Mouse (Mus musculus) spleen, adult 2 months (tissue): ENCODE measurements around the gene Egf. TPM values are rescaled to one million over a fixed set of nuclear protein-coding genes. Genes with fewer than 3 reads are reported as not detected.

Experiments
- DNase-seq, 2 experiments: peaks; one replicate each; pipeline versions ENCODE4 v3.0.0 to v3.0.0-alpha.2; 2012 to 2021; ENCODE audit warnings: low spot score in 2 of 2, low read depth in 1 of 2
- H3K27ac ChIP-seq: fragments of 200-500 bp; 2 replicates; pipeline ENCODE4 v1.5.1; 2012; ENCODE audit warnings: low read length, inconsistent platforms; ENCODE audit not compliant: insufficient read depth
- H3K27me3 ChIP-seq: fragments of 200-500 bp; 2 replicates; pipeline ENCODE4 v1.6.1; 2012; ENCODE audit warnings: mild to moderate bottlenecking, moderate library complexity, low read length, inconsistent platforms; ENCODE audit not compliant: control insufficient read depth, insufficient read depth
- H3K36me3 ChIP-seq: fragments of 200-500 bp; 2 replicates; pipeline ENCODE4 v1.6.1; 2012; ENCODE audit warnings: mild to moderate bottlenecking, low read length, inconsistent platforms; ENCODE audit not compliant: control insufficient read depth, insufficient read depth
- H3K4me1 ChIP-seq: fragments of 200-500 bp; 2 replicates; pipeline ENCODE4 v1.6.1; 2011; ENCODE audit warnings: inconsistent platforms; ENCODE audit not compliant: control insufficient read depth, insufficient read depth, insufficient read length
- H3K4me3 ChIP-seq: fragments of 200-500 bp; 2 replicates; pipeline ENCODE4 v1.5.1; 2011; ENCODE audit warnings: mild to moderate bottlenecking, inconsistent platforms; ENCODE audit not compliant: insufficient read depth, insufficient read length; ENCODE audit errors: extremely low read depth
- CTCF ChIP-seq: fragments of 200-500 bp; IDR thresholded peaks from 2 replicates; pipeline ENCODE4 v1.5.1; 2011; ENCODE audit warnings: mild to moderate bottlenecking, inconsistent platforms; ENCODE audit not compliant: insufficient read depth, insufficient read length, insufficient replicate concordance; ENCODE audit errors: extremely low read depth
- POLR2A ChIP-seq: fragments of 200-500 bp; IDR thresholded peaks from 2 replicates; pipeline ENCODE4 v1.6.1; 2011; ENCODE audit warnings: low read depth, low read length, inconsistent platforms
- WGBS: fragments of 180-500 bp; shearing (Covaris S2); methylation state at CpG from one replicate; pipeline ENCODE4 v1.1.7; 2018; 5-methylcytosine and 5-hydroxymethylcytosine counted together
- polyA plus RNA-seq: library from polyadenylated mRNA; depleted of rRNA; stranded (reverse); fragments of >200 nt; gene quantifications from 2 replicates; pipeline ENCODE4 v1.2.3, GENCODE M21; 2012

Gene Egf
- polyA plus RNA-seq, 1 experiment: 2.5 TPM

DNA sequence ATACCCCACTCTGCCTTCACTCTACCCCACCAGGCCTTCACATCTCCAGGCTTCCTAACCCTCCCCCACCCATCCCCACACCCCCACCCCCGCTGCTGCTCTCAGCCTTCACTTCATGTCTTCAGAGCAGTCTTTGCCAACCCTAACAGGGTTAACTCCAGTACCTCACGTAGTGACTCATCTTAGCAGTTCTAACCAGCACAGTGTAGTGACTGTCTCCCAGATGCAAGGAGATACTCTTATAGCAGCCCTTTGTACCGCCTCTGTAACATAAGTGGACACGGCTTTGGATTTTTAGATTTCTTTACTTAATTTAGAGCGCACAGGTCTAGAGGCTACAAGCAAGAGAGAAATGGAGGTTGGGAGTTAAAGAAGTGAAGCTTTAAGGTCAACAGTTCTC is 106.5 kb downstream of the Egf start:
- WGBS: 94% methylated on average over 5 of the region's 5 CpGs
- no peak for DNase-seq
- Histone ChIP-seq H3K27ac (no peak overlapping the region), H3K36me3 (no peaks in the 10 kb centered on the region), H3K4me3 (no peak overlapping the region), H3K27me3 (no peaks in the 10 kb centered on the region), H3K4me1 (no peaks in the 10 kb centered on the region)
- TF ChIP-seq CTCF: no peak
- TF ChIP-seq POLR2A: no peak

DNA sequence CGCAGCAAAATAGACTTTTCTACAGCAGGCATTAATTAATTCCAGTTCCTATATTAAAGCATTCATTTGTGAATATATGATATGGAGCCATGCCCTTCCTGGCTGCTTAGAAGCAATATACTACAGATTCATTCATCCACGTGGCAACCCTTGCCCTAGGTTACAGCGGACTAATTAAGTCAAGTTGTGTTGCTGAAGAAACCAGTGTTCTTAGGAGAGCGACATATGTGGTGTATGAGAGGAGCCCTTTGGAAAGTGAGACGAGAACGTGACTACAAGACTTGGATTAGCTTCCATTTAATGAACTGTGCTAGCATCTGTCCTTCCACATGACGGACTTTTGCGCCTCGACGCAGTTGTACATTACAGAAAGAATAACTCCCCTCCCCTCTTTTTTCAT is 107.8 kb downstream of the Egf start:
- no peak for DNase-seq
- 96% methylated on average over 10 of the region's 10 CpGs for WGBS
- H3K36me3 ChIP-seq: no peaks in the 10 kb centered on the region
- TF ChIP-seq POLR2A: no peak
- no peak for TF ChIP-seq CTCF
- no peaks in the 10 kb centered on the region for H3K4me1 ChIP-seq
- no peak overlapping the region for H3K27ac ChIP-seq
- H3K27me3 ChIP-seq: no peaks in the 10 kb centered on the region
- no peak overlapping the region for H3K4me3 ChIP-seq

DNA sequence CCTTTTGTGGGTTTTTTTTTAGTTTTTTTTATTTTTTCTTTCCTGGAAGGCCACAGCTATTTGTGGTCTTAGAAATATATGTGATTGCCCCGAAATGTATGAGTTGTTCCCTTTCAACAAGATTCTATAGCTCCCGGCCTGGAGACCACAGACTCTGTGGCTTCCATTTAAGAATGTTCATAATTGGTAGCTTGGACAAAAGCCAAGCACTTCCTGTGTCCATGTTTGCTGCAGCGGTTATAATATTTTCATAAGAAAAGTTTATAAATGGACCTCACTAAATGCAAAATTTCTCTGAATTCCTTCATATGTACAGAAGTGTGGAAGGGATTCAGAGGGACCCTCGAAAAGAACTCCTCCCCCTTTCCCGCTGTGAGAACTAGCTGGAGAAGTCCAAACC is 108.3 kb downstream of the Egf start:
- H3K4me3 ChIP-seq: no peak overlapping the region
- no peak for DNase-seq
- H3K36me3 ChIP-seq: no peaks in the 10 kb centered on the region
- no peak for TF ChIP-seq POLR2A
- no peak for TF ChIP-seq CTCF
- no peaks in the 10 kb centered on the region for H3K4me1 ChIP-seq
- H3K27ac ChIP-seq: no peak overlapping the region
- no peaks in the 10 kb centered on the region for H3K27me3 ChIP-seq
- WGBS: 67% methylated on average over 5 of the region's 5 CpGs

DNA sequence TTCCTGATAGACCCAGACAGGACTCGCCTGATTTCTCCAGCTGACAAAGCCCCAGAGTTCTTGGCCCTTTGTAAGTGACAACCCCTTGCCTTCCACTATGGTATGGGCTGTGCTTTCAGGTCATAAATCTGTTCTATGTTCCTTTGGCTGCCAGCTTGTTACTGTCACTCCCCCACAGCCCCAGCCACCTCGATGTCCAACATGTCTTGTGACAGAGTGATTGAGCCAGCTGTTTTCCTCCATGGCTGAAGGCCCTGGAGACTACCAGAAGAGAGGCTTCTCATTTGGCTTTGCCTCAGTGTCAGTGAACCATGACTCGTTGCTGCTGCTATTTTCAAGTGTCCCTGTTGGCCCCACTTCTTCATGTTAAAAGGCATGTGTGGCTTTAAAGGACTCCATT is 109.7 kb downstream of the Egf start:
- Histone ChIP-seq H3K27ac (no peak overlapping the region), H3K4me1 (no peaks in the 10 kb centered on the region), H3K27me3 (no peaks in the 10 kb centered on the region), H3K36me3 (no peaks in the 10 kb centered on the region), H3K4me3 (no peak overlapping the region)
- no peak for TF ChIP-seq POLR2A
- no peak for TF ChIP-seq CTCF
- 39% methylated on average over 3 of the region's 3 CpGs for WGBS
- DNase-seq: no peak

DNA sequence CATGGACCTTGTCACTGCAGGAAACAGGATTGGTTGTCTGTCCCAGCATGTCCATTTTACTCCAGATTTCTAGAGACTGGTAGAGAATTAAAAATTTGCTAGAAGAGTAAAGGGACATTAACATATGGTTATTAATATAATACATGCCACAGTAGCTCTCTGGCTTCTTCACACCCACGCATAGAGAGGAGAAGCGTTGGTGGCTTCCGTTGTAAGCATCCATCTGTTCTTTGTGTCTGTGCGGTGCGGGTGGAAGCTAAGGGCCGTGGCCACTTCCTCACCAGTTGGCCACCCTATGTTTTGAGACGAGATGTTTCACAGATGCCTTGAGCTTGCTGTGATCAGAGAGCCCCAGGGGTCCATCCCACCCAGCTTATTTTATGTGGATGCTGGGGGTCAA is 113.5 kb downstream of the Egf start:
- 75% methylated on average over 7 of the region's 7 CpGs for WGBS
- no peak overlapping the region for H3K27ac ChIP-seq
- no peak for DNase-seq
- H3K4me1 ChIP-seq: no peaks in the 10 kb centered on the region
- no peak overlapping the region for H3K4me3 ChIP-seq
- H3K27me3 ChIP-seq: no peaks in the 10 kb centered on the region
- H3K36me3 ChIP-seq: no peaks in the 10 kb centered on the region
- TF ChIP-seq CTCF (no peak), POLR2A (no peak)

DNA sequence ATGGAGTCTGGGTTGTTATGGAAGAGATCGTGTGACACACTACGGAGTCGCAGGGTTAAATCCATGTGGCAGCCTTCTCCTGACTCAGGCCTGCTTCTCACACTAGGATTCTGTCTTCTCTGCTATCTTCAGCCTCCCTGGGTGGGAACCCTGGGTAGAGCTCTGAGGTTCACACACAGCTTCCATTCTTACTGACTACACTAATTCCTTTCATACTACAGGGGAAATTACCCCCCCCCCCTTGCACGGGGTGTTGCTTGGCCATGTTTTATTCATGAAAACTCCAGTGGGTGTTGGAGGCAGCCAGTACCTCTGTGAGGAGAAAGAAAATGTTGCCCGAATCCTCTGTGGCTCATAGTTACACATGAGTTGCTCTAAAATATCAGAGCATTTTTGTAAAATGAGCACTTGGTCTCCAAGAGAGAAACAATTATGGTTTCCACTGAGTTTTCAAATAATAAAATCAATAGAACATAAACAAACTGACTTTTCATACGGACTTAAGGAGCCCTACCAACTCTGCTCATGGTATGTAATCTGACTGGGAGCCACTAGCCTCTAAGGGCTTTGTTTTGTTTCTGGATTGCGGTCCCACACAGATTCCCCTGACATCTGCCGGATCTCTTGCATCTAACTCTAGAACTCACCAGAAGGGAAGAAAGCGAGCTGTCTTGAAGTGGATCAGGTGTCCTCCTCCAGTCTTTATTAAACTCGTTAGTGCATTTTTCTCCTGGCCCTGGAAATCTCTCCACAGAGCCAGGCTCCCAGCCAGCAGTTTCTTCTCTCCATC is 114.7 kb downstream of the Egf start:
- H3K4me1 ChIP-seq: no peaks in the 10 kb centered on the region
- WGBS: 88% methylated on average over 10 of the region's 10 CpGs
- H3K27me3 ChIP-seq: no peaks in the 10 kb centered on the region
- no peak for DNase-seq
- no peaks in the 10 kb centered on the region for H3K36me3 ChIP-seq
- H3K27ac ChIP-seq: no peak overlapping the region
- no peak for TF ChIP-seq POLR2A
- TF ChIP-seq CTCF: no peak
- H3K4me3 ChIP-seq: no peak overlapping the region

DNA sequence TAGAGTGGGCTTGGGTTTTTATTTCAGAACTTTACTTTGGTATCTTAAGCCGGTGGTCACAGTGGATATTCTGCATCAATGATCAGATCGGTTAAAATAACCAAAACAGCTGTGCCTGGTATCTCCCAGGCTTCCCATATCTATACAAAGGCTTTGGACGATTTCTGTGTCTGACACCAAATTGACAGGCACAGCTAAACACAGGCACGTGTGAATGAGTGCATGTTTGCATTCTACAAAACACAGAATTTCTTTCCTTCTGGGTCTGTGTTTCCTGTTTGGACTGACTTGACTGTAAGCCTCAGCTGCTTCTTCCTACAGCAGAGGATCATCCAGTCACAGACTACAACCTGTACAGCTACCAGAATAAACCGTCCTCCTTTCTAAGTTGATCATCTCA is 115.4 kb downstream of the Egf start:
- Histone ChIP-seq H3K36me3 (no peaks in the 10 kb centered on the region), H3K27me3 (no peaks in the 10 kb centered on the region), H3K4me3 (no peak overlapping the region), H3K27ac (no peak overlapping the region), H3K4me1 (no peaks in the 10 kb centered on the region)
- 63% methylated on average over 5 of the region's 5 CpGs for WGBS
- DNase-seq: no peak
- TF ChIP-seq POLR2A (no peak), CTCF (no peak)
